Mouse (Mus musculus): Measurements from ENCODE around the gene Slc12a7.
A peak's percentile ranks its signal among the peaks of the same experiment; 100 is the strongest.
"Not testable (repeated sequence)": the region's sequence is repeated elsewhere in the genome, so short reads cannot be mapped to it uniquely, and the experiment has no call there.

Gene Slc12a7

DNA sequence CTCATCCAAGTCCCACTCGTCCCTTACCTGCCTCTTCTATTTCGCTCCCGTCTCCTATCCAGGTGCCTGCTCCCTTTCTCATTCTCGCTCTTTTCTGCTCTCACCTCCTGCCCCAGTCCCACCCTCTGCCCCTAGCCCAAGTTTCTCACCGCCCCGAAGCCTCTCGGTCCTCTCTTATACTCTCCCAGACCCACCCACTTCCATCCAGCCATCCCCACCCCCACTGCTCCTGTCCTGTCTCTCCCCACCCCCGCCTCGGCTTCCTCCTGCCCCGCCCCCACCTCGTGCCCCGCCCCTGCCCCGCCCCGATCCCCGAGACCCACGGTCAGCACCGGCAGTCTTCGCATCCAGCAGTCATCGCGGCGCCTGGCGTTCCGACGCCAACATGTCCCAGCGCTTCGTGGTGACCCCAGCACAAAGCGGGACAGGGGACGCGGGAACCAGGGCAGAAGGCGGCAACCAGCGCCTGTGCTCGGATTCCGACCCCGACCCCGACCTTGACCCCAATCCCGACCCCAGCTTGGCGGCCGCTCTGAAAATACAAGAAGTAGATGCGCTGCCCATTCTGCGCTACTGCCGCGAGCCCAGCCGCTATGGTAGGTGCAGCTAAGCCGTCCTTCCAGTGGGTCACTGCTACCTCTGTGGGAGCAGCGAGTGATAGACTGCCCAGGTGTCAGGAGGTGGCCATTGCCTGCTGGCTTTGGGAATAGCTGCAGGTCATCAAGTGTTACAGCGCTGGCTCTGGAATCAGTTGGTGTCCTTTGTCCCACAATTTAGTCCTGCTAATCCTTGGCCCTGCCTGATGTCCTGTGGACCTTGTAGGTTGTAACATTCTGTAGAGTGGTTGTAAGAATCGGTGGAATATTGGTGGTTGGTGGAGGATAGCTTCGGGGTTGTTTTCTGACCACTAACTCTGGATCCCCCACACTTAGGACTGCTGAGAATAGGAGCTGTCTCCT lies at the start of gene Slc12a7:
Gene Slc12a7, plus strand, starts transcription at position 353 of the 959 bp plus-strand sequence.
- DNase-seq (ENCODE audit: low spot score): peak; percentile 29

DNA sequence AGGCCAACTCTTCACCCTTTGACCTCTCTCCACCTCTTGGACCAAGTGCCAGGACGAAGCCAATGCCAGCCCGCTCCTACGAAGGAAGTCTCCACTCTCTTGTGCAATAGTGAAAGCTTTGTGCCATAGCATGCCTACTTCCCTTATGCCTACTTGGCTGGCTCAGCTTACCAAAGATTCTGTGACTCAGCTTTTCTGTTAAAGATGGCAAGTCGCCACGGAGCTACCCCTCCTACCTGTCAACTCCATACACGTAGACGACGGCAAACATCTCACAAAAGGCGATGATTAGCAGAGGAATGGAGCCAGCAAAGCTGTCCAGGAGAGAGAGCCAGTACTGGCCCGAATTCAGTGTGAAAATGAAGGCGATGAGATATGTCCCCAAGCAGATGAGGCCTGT lies 49.2 kb upstream of the Slc12a7 start:
- DNase-seq (ENCODE audit: low spot score): peak; percentile 11

DNA sequence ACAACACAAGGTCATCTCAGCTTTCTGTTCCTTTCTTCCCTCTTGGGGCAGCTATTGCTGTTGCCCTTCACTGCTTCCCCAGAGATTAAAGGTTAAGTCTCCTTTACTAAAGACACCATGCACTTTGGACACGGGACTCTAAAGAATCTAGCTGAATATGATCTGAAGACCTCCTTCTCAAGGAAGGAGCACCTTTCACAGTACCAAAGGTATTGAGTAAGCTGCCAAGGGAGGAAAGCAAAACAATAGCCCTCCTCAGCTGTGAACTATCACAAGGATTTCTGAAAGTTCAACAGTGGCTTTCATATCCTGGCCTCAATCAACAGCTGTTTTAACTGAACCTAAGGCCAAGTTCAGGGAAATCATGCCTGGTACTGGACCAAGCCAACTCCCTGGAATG lies 48.5 kb upstream of the Slc12a7 start:
- DNase-seq (ENCODE audit: low spot score): no peak

DNA sequence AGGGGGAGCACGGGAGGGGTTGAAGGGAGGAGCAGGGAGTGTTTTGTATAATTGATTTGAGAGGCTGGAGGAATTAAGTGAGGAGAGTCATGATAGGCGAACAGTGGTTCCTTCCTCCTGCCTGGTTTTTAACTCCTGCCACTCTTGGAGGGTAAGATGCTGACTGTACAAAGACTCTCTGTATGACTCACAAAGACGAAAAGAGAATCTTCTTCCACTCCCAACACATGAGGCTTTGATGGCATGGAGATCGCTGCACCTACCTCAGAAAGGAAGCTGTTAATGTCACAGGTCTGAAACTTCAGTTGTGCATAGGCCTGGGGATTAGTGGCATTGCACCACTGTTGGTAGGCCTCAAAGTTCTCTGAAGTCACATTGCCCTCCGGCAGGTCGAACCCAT lies 47.4 kb upstream of the Slc12a7 start:
- no peak for DNase-seq (ENCODE audit: low spot score)

DNA sequence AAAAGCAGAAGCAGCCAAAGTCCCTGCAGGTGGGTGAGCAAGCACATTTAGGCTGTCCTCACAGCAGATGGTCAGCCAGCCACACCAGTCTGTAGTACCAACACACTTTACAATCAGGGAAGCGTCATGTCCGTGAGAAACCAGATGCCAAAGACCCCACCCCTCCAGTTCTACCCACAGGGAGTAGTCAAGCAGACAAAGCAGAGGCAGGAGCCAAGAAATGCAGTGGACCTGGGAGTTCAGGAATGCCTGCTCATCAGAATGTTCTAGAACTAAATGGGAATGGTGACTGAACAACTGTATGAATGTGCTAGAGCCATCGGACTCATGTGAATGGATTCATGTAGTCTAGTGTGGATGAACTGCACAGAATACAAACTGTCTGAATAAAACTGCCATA lies 45.3 kb upstream of the Slc12a7 start:
- DNase-seq (ENCODE audit: low spot score): no peak

DNA sequence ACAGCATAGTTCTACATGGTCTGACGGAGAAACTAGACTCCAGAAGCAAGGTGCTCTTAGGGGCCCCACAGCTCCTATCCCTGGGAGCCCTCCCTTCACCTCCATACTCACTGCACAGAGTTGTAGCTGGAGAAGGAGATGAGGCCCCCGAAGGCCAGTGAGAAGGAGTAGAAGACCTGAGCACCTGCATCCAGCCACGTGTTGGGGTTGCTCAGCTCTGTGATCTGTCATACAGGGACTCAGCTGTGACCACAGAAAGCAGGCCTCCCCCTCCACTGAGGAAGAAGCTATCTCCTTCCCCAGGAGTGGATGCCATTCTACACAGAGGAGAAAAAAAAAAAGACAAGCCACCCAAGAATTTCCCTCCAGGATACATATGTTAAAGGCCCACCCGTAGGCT lies 44.0 kb upstream of the Slc12a7 start:
- DNase-seq (ENCODE audit: low spot score): no peak

DNA sequence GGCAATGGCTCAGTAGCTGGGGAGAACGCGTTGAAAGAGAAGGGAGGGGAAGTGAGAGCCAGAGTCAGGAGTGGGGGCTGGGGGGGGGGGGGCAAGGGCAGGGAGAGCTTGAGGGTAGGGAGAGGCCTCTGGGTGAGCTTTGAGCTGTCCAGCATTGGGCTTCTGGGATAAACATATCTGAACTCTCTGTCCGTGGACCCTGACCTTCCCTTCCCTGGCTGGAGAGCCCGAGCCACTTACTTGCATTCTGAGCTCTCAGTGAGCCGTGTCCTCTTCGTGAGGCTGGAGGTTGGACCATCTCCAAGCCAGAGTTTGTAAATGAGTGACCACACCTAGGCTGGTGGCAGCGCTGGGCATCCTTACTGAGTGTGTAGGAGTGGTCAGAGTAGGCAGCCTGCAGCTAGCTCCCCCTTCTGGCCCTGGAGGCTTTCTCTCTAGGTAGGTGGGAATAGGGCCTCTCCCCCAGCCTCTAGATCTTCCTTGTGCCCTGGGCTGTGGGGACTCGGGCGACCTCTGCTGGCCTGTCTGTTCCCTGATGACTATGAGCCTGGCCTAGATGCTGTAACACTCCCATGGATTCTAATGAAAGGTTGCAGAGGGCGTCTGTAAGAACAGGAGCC lies 40.5 kb upstream of the Slc12a7 start:
- DNase-seq (ENCODE audit: low spot score): peak; percentile 73

DNA sequence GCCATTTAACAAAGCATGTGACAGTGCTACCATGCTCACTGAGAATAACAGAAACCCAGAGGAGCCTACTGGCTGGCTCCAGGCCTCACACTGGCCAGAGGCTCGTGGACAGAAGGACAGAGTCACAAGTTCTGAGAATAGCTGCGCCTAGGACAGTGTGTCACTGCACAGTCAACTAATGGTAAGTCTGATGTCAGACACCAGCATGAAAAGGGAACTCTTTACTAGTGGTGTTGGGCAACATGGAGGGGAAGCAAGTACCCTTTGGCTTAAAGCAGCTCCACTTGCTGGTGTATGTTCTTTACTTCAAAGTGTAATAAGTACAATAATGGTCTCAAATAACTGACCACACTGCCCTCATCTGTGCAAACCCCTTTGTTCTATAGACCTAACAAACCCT lies 39.6 kb upstream of the Slc12a7 start:
- DNase-seq (ENCODE audit: low spot score): no peak

DNA sequence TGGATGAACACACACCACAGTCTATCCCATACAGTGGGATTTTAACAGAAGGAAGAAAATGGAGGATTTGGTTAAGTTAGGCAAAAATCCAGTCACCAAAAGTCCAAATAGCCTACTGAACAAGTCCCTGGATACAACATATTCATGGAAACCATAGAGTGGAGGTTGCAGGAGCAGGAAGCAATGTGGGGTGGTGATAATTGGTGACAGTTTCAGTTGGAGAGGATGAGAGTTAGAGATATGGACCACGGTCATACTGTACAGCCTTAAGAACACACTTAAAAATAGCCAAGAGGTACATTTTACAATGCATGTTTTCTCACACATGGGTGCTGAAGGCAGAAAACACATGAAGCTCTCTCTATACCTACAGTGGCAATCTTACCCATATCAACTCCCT lies 37.9 kb upstream of the Slc12a7 start:
- no peak for DNase-seq (ENCODE audit: low spot score)

DNA sequence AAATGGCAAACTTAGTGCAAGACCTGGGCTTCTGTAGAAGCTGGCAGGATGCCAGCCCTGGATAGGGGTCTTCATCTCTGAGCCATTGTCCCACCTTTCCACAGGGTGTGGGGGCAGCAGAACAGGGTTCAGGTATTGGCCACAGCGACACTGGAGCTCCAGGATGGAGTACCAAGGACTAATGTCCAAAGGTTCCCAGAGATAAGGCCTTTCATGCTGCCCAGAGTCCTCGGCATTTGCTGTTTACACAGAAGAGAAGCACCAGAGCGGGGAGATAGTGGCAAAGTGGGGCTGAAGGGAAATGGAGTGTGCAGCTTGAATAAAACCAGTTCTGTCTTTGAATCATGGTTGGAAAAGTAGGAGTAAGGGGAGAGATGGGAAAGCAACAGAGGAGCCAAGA lies 36.4 kb upstream of the Slc12a7 start:
- DNase-seq (ENCODE audit: low spot score): no peak

DNA sequence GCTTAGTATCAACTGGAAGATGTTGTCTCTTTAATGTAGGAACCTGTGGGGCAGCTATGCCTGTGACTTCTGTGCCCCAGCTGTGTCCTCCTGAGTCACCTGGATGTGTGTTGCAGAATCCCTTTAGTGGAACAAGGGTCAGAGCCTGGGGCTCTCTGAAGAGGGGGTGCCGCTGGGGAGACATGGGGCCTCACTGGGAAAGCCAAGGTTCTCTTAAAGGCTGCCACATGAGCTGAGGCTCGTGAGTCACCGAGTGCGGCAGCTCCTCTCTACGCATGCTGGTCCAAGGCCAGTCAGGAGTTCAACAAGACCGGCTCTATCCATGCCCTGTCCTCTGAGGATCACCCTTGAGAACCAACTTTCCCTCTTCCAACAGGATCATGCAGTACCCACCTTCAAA lies 33.2 kb upstream of the Slc12a7 start:
- no peak for DNase-seq (ENCODE audit: low spot score)

DNA sequence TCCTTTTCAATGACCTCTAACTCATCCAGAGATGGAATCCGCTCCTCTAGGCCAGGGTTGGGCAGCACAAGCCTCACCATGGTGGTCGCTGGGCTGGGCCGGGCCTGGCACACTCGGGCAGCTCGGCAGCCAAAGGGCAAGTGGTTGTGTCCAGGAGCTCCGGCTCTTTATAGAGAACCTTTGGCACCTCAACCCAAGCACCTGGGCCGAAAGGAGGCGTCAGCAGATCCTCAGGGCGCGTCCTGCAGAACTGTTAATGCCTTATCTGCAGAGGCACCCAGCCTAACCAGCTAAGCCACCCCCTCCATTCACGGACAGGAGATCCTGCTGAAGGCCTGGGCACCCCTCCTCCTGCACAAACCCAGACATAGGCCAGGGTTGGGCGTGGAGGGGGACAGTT lies 32.3 kb upstream of the Slc12a7 start:
- DNase-seq (ENCODE audit: low spot score): no peak

DNA sequence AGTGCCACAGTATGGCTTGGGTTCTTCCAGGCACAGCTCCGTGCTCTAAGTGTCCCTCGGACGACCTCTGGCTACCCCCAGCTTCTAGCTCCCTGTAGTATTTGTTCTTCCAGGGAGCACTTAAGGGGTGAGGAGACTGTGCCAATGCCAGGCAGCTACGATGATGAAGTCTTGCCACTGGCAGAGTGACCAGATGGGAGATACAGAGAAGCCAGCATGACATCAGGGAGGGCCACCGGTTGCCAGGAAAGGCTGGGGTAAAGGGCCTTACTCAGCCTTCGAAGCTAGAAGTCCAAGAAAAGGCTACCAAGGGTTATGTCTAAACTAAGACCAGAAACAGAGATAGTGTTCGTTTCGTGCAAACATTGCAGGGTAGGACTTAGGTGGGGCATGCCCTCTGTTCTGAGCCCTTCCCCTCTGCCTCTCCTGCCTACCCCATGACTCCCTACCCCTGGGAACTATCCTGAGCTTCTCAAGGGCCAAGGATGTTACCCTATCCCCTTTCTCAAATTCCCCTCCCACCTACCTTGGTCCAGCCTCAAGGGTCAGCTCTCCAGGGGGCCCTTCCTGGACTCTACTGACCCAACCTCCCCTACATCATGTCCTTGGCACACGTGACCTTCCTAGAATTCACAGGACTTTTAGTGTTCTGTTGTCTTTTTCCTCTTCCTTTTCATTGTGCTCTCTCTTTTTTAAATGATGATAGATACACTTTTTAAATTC lies 31.6 kb upstream of the Slc12a7 start:
- DNase-seq (ENCODE audit: low spot score): no peak

DNA sequence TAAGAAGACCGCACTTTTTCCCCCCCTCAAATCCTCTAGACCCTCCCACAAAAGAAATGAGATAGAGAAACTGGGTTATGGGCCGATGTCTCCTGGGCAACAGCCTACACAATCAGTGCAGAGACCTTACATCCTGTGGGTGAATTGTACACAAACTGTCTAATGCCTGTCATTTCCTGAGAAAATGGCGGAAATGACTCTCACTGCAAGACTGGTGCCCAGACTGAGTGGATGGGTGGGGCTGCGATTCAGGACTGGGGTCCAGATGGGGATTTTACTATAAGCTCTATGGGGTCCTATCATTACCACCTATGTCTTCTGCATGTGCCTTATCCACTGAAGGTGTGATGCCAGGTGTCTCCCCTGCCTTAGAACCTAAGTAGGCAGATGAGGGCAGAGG lies 30.1 kb upstream of the Slc12a7 start:
- no peak for DNase-seq (ENCODE audit: low spot score)

DNA sequence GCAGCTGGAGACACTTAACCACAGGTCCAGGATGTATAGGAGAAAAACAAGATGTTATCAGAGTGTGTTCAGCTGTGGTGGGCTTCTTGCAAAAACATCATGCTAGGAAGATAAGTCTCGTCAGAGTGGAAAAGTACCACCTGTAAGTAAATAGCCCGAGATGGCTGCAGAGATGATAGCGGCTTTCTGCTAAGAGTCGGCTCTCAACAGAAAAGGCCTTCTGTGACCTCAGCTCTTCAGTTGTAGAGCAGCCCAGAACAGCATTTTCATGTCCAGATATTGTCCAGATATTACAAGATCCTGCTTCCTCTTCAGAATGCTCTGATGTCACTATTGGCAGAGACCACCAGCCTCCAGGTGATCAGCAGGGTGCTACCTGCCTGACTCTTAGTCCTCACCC lies 29.4 kb upstream of the Slc12a7 start:
- not testable (repeated sequence) for DNase-seq (ENCODE audit: low spot score)

DNA sequence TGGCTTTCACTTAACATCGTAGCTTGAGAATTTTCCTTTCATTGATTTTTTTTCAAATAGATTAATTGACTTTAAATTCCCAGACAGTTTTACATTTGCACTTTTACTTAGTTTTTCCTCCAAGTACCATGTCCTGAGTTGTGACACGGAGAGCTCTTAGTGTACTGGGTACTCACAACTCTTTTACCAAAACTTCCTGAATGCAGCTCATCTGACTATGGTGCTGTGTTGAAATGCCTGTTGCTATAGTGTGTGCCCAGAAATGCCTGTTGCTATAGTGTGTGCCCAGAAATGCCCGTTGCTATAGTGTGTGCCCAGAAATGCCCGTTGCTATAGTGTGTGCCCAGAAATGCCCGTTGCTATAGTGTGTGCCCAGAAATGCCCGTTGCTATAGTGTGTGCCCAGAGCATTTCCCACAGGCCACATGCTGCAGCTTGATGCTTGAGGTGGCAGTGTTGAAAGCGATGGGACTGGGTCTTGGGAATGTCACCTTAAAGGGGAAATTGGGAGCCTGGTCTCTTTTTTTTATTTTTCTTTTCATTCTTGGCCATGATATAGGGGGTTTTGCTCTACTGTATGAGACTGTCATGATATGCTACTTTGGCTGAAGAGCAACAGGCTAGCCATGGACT lies 28.1 kb upstream of the Slc12a7 start, which contains the start of gene Slc6a19:
Gene Slc6a19, minus strand, starts transcription at position 172 of the 632 bp plus-strand sequence.
- no peak for DNase-seq (ENCODE audit: low spot score)

DNA sequence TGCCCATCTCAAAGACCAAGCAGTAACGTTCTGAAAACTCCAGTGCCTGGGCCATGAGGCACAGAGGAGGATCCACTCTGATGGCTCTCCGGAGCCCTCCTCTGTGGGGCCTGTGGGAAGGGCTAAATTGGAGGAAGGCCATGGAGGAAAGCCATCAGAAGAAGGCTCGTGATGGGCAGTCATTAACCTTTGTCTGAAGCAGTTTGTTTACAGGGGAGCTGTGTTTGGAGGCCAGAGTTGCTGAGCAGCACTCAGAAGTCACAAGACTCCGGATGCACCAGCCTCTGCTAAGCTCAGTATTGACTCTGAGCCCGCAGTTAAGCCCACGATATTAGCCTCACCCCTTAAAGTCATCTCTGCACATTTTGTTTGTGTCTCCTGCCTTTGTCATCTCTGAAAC lies 23.4 kb upstream of the Slc12a7 start:
- DNase-seq (ENCODE audit: low spot score): no peak

DNA sequence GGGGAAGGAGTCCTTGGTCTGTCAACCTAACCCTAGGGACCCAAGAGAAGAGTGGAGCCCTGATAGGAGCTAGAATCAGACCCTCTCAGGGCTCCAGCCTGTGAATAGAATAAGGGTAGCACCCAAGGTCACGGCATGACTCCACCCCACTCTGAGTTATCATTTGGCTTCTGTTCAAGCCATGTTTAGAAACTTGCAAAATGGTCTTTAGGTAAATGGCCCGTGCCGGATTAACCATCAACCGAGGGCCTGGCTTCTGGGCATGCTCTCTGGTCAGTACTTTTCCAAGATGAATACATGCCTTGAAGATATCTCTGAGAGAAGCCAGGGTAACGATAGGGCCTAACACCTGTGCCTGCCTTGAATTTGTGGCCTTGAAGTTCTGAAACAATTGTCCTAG lies 21.7 kb upstream of the Slc12a7 start:
- DNase-seq (ENCODE audit: low spot score): no peak

DNA sequence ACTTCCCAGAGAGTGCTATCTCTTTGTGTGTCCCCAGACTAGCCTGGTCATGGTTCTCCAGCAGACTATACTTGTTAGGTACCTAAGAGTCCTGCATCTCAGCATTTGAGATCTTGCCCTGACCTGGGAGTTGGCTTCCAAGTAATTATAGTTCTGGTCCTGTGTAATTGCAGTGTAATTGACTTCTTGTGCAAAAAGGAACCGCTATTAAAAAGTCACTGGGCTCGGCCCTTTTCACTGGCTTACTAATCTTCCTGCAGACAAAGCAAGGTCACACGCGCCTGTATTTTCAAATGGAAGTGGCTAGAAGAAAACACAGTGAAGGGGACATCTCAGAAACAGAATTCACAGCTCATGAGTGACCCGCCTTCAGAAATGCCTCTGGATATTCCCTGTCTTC lies 21.1 kb upstream of the Slc12a7 start:
- no peak for DNase-seq (ENCODE audit: low spot score)

DNA sequence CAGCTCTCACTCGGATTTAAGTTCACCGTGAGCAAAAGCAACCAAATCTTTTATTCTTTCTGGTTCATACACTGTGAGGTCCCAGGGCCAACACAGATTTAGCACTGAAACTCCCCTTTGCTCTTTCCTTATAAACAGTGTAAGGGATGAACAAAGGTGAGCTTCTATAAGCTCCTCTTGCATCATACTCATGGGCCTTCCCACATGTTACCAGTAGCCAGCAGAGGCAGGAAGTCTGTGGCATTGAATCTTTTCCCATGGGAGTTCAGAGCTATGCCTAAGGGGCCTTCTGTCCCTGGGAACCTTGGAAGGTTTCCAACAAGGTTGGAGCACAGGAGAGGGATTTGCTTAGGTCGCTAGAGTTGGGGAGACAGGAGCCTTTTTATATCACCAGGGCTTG lies 20.7 kb upstream of the Slc12a7 start:
- DNase-seq (ENCODE audit: low spot score): no peak

DNA sequence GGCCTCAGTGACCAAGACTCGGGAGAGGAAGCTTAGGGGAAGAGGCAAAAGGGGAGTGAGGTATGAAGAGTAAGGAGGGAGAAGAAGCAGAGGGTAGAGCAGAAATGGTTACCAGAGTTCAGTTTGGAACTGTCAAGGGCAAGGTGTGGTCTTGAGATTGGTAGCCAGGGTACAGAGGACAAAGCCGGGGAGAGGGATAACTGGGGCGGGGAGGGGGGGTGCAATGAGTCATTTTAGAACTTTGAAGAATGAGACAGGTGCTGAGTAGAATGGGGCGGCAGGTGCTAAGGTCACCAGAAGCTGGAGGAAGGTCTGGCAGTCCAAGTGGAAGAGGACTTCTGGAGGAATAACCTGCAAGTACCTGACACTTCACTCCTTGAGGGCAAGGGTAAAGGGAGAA lies 19.7 kb upstream of the Slc12a7 start:
- no peak for DNase-seq (ENCODE audit: low spot score)

DNA sequence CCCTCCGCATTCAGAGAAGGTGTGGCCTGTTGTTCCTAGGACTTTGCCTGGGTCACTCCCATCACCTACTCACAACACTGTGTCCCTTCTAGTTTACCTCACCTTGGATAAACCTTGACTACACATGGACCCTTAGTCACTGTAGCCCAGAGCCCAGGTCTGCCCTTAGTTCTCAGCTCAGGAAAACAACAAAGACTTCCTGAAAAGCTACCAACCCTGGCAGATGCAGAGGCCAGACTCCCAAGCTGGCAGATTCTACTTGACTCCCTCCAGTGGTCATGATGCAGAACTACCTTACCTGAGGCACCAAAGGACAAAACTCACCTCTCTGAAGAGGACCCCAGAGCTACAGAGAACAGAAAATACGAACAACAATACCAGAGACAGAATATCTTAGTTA lies 18.9 kb upstream of the Slc12a7 start:
- DNase-seq (ENCODE audit: low spot score): no peak

All from ovary, postnatal 36 days (tissue).